Mouse (Mus musculus) central nervous system, embryonic 14 days (tissue): ENCODE data around the gene Olfr128. TPM values are rescaled to one million over a fixed set of nuclear protein-coding genes. Genes with fewer than 3 reads are reported as not detected.

Experiments used
- polyA plus RNA-seq: library from polyadenylated mRNA; depleted of rRNA; stranded (reverse); fragments of >200 nt; gene quantifications from 2 replicates; pipeline ENCODE4 v1.2.3, GENCODE M21; 2012; rRNA removed

Olfr128 gene
- not detected in 2 replicates for polyA plus RNA-seq

DNA sequence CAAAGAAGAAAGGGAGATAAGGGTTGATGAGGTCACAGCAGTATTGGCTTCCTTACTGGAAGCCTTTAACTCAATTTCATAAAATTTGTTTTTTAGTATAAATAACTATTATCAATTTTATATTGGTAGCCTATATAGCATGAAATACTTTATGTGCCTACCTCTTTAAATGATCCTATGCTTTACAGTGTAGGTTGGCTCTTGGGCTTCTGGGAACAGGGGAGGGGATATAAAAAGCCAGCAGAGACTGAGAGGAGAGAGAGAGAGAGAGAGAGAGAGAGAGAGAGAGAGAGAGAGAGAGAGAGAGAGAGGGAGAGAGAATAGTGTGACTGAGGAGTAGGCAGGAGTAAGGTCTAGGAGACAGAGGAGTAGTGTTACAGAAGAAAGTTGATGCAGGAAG lies at the start of gene Olfr128:
Gene Olfr128, plus strand, starts transcription at position 301 of the 400 bp plus-strand sequence.

DNA sequence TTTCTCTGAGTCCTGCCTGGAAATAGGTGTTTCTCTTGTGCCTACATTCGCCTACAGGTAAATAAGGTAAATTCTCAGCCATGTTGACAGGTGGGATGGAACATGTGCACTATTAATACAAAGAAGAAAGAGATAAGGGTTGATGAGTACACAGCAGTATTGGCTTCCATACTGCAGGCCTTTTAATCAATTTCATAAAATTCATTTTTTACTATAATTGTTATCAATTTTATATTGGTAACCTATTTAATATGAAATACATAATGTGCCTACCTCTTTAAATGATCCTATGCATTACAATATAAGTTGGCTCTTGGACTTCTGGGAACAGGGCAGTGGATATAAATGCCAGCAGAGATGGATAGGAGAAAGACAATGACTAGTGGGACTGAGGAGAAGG lies 20.2 kb upstream of the Olfr128 start, which contains the start of gene Olfr127:
Gene Olfr127, plus strand, starts transcription at position 301 of the 400 bp plus-strand sequence.

DNA sequence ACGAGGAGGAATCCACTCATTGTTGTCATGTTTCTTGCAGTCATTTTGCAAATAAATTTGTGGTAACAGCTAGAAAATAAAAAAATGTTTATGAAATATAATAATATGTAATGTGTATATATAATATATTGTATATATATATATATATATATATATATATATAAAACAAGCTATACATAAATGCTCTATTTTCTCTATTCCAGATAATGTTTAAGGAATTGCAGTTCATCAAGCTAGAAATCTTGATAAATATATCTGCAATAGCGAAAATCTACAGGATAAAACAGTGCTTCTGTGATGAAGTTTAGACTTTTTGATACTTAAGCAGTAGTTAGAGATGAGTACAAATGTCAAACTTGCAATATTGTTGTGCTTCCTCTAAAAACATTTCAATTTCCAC lies 32.6 kb downstream of the Olfr128 start, which contains the start of gene Olfr761:
Gene Olfr761, minus strand, starts transcription at position 101 of the 400 bp plus-strand sequence.

Other genes with a start within 250 kb of the Olfr128 start
- not detected in 2 replicates for gene Olfr119, start 224.0 kb upstream of the Olfr128 start, polyA plus RNA-seq
- not detected in 2 replicates for gene Olfr120, start 198.7 kb upstream of the Olfr128 start, polyA plus RNA-seq
- gene Olfr121, start 171.7 kb upstream of the Olfr128 start, polyA plus RNA-seq, result not detected in 2 replicates
- gene Olfr122, start 151.9 kb upstream of the Olfr128 start, polyA plus RNA-seq, result not detected in 2 replicates
- gene Olfr123, start 127.0 kb upstream of the Olfr128 start, polyA plus RNA-seq, result not detected in 2 replicates
- gene Olfr124, start 120.7 kb upstream of the Olfr128 start, polyA plus RNA-seq, result not detected in 2 replicates
- gene Olfr125, start 87.6 kb upstream of the Olfr128 start, polyA plus RNA-seq, result not detected in 2 replicates
- gene Olfr126, start 73.1 kb upstream of the Olfr128 start, polyA plus RNA-seq, result not detected in 2 replicates
- gene Olfr127, start 20.1 kb upstream of the Olfr128 start, polyA plus RNA-seq, result not detected in 2 replicates
- not detected in 2 replicates for gene Olfr761, start 32.5 kb downstream of the Olfr128 start, polyA plus RNA-seq
- not detected in 2 replicates for gene Olfr129, start 139.5 kb downstream of the Olfr128 start, polyA plus RNA-seq
- not detected in 2 replicates for gene Olfr130, start 143.4 kb downstream of the Olfr128 start, polyA plus RNA-seq
- not detected in 2 replicates for gene Olfr131, start 168.1 kb downstream of the Olfr128 start, polyA plus RNA-seq
- not detected in 2 replicates for gene Olfr132, start 214.0 kb downstream of the Olfr128 start, polyA plus RNA-seq
- not detected in 2 replicates for gene Olfr133, start 224.7 kb downstream of the Olfr128 start, polyA plus RNA-seq